Mouse (Mus musculus) neural tube, embryonic 11.5 days (tissue): ENCODE data around the gene Cenpq. TPM values are rescaled to one million over a fixed set of nuclear protein-coding genes. Genes with fewer than 3 reads are reported as not detected.

Experiments
- ATAC-seq: fragments of 200-750 bp; cut with Nextera tagmentation; 2 replicates; pipeline ENCODE4 v1.8.0; 2017; ENCODE audit warnings: moderate number of reproducible peaks, mild to moderate bottlenecking, moderate TSS enrichment, moderate library complexity; ENCODE audit not compliant: insufficient read depth, low FRiP score, low TSS enrichment
- DNase-seq: peaks from one replicate; pipeline ENCODE4 v3.0.0-alpha.2; 2015; ENCODE audit warnings: low spot score
- H3K27ac ChIP-seq: fragments of 300-500 bp; sonication (generic); 2 replicates; pipeline ENCODE4 v1.5.1; 2014; ENCODE audit warnings: low read depth, mild to moderate bottlenecking, low read length
- H3K27me3 ChIP-seq: fragments of 300-500 bp; sonication (generic); 2 replicates; pipeline ENCODE4 v1.6.1; 2014; ENCODE audit warnings: mild to moderate bottlenecking, low read length, mixed read lengths; ENCODE audit not compliant: control insufficient read depth, insufficient read depth
- H3K36me3 ChIP-seq: fragments of 300-500 bp; sonication (generic); 2 replicates; pipeline ENCODE4 v1.6.1; 2014; ENCODE audit warnings: mild to moderate bottlenecking, low read length, moderate library complexity, mixed read lengths; ENCODE audit not compliant: control insufficient read depth, insufficient read depth
- H3K4me1 ChIP-seq: fragments of 300-500 bp; sonication (generic); 2 replicates; pipeline ENCODE4 v1.6.1; 2014; ENCODE audit warnings: low read length, mixed read lengths; ENCODE audit not compliant: control insufficient read depth, insufficient read depth
- H3K4me2 ChIP-seq: fragments of 300-500 bp; sonication (generic); 2 replicates; pipeline ENCODE4 v1.6.1; 2014; ENCODE audit warnings: low read depth, mild to moderate bottlenecking, moderate library complexity
- H3K4me3 ChIP-seq: fragments of 300-500 bp; sonication (generic); 2 replicates; pipeline ENCODE4 v1.5.1; 2014; ENCODE audit warnings: low read depth, low read length
- H3K9ac ChIP-seq: fragments of 300-500 bp; sonication (generic); 2 replicates; pipeline ENCODE4 v1.6.1; 2014; ENCODE audit warnings: mild to moderate bottlenecking, low read length
- H3K9me3 ChIP-seq: fragments of 300-500 bp; sonication (generic); 2 replicates; pipeline ENCODE4 v1.6.1; 2016; ENCODE audit warnings: low read length; ENCODE audit not compliant: control insufficient read depth
- WGBS: fragments of 180-500 bp; shearing (Covaris S2); extraction: QIAGEN DNeasy Blood & Tissue Kit; methylation state at CpG from one replicate; pipeline ENCODE4 v1.1.7; 2014; 5-methylcytosine and 5-hydroxymethylcytosine counted together
- polyA plus RNA-seq: library from polyadenylated mRNA; unstranded; fragments of >200 nt; fragmentation: Nextera tagmentation; extraction: Ambion mirVana; gene quantifications from 2 replicates; pipeline ENCODE4 v1.2.1, GENCODE M21; 2014

Cenpq gene
- polyA plus RNA-seq: 32.6 and 34.7 TPM in 2 replicates

GRCm38 (mm10) chr17:40934420-40935231, at the start of gene Cenpq, which contains the start of gene Mut:
Gene Cenpq (minus strand): TSS chr17:40935047.
Gene Mut (plus strand): TSS chr17:40934685.
- under 1% methylated on average over 50 of the region's 50 CpGs for WGBS
- Histone ChIP-seq H3K9ac (peak within 1 kb of the TSS; percentile 58), H3K4me3 (peak within 1 kb of the TSS; percentile 59), H3K36me3 (peaks cover 2% of the 10 kb centered on the region; the same call in 1 of the 2 replicates), H3K4me1 (no peaks in the 10 kb centered on the region), H3K9me3 (no peaks in the 10 kb centered on the region), H3K27ac (peak within 1 kb of the TSS; percentile 63), H3K27me3 (no peaks in the 10 kb centered on the region), H3K4me2 (peak within 1 kb of the TSS; percentile 61)
- ATAC-seq (peak; percentile 100), DNase-seq (peak; percentile 96)

- Histone ChIP-seq H3K4me2 (no peak overlapping the region), H3K36me3 (no peaks in the 10 kb centered on the region), H3K9me3 (no peaks in the 10 kb centered on the region), H3K4me1 (no peaks in the 10 kb centered on the region), H3K27ac (no peak overlapping the region), H3K9ac (no peak overlapping the region), H3K27me3 (no peaks in the 10 kb centered on the region), H3K4me3 (no peak overlapping the region)
- no peak for DNase-seq
- 77% methylated on average over 6 of the region's 11 CpGs for WGBS
- ATAC-seq: no peak
These were observed 43.1 kb upstream of the Cenpq start for GRCm38 (mm10) chr17:40977914-40978313.

DNA sequence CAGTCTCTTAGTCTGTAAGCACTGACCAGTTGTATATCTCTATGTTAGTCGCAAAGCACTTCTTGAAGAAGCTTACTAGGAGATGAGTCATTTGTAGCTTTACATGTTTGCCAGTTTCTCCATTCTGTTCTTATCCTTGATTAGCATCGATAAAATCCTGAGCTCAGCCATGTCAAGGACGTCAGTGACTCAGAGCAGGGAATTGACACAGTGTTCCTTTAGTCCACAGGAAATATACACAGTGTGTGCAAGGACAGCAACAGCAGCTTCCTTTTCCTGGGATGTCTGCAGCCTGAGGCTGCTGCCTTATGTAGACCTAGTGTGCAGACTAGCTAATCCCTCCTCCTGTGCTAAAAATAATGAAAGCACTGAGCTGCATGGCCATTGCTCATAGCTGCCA, 13.7 kb upstream of the Cenpq start:
- Histone ChIP-seq H3K27me3 (no peaks in the 10 kb centered on the region), H3K9me3 (no peaks in the 10 kb centered on the region), H3K36me3 (no peaks in the 10 kb centered on the region), H3K4me3 (no peak overlapping the region), H3K4me1 (no peaks in the 10 kb centered on the region), H3K9ac (no peak overlapping the region), H3K27ac (no peak overlapping the region), H3K4me2 (no peak overlapping the region)
- no peak for ATAC-seq
- no peak for DNase-seq
- WGBS: 92% methylated on average over 3 of the region's 3 CpGs

DNA sequence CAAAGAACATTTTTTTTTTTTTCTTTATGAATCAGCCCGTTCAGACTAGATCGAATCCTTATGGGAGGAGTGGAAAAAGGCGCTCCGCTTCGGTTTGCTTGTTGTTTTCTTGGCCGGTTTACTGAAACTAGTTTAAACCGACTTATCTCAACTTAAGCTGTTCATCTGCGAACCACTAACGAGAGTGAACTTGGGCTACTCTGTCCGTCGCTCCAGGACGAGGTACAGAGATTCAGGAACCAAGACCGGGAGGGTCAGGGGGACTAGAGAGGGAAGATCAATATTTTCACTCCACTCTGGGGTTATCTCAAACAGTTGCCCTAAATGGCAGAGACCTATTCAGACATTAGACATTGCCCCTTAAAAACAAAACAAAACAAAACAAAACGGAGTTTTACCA, 862 bp downstream of the Cenpq start:
- no peak for DNase-seq
- H3K9ac ChIP-seq: peak overlapping the region; percentile 58
- no peak overlapping the region for H3K27ac ChIP-seq
- H3K4me2 ChIP-seq: peak overlapping the region; percentile 61
- no peaks in the 10 kb centered on the region for H3K4me1 ChIP-seq
- H3K9me3 ChIP-seq: no peaks in the 10 kb centered on the region
- peaks cover 2% of the 10 kb centered on the region; the same call in 1 of the 2 replicates for H3K36me3 ChIP-seq
- H3K27me3 ChIP-seq: no peaks in the 10 kb centered on the region
- ATAC-seq: peak; percentile 21; the same call in 1 of the 2 replicates
- WGBS: 2% methylated on average over 14 of the region's 14 CpGs
- peak overlapping the region; percentile 59 for H3K4me3 ChIP-seq

GRCm38 (mm10) chr17:40915499-40915898, 19.3 kb downstream of the Cenpq start:
- H3K27me3 ChIP-seq: no peaks in the 10 kb centered on the region
- H3K4me2 ChIP-seq: no peak overlapping the region
- no peak for DNase-seq

GRCm38 (mm10) chr17:40914250-40914649, 20.6 kb downstream of the Cenpq start, which contains the start of gene Glyatl3:
Gene Glyatl3 (minus strand): TSS chr17:40914350.
- Histone ChIP-seq H3K27ac (no peak within 1 kb of the TSS), H3K4me2 (no peak within 1 kb of the TSS), H3K27me3 (no peaks in the 10 kb centered on the region), H3K4me3 (no peak within 1 kb of the TSS), H3K36me3 (no peaks in the 10 kb centered on the region), H3K4me1 (no peaks in the 10 kb centered on the region), H3K9ac (no peak within 1 kb of the TSS), H3K9me3 (no peaks in the 10 kb centered on the region)
- ATAC-seq (no peak), DNase-seq (no peak)
- WGBS: 96% methylated on average over 2 of the region's 2 CpGs

More at GRCm38 (mm10) chr17:40915499-40915898, 19.3 kb downstream of the Cenpq start:
- H3K27ac ChIP-seq: no peak overlapping the region
- no peaks in the 10 kb centered on the region for H3K36me3 ChIP-seq
- no peak overlapping the region for H3K4me3 ChIP-seq
- 92% methylated on average over 1 of the region's 2 CpGs for WGBS
- no peaks in the 10 kb centered on the region for H3K9me3 ChIP-seq
- ATAC-seq: no peak
- no peak overlapping the region for H3K9ac ChIP-seq
- no peaks in the 10 kb centered on the region for H3K4me1 ChIP-seq

DNA sequence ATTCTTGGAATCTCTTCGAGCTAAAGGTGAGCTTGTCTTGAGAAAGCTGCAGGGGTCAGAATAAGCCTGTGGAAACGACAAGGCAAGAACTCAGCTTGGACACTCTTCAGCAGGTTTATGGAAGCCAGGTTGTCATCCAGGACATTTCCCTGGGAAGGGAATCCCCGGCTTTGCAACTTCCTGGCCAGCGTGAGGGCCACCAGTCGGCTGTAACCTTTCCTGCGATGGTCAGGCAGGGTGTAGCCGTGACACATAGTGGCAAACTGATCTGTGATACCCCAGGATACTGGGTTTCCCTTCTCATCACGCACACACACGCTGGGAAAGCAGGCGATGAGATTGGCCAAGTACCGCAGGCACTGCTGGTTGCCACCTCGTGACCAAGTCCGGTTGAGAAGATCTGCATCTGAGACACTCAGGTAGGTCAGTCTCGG, 30.1 kb downstream of the Cenpq start:
- ATAC-seq: no peak
- Histone ChIP-seq H3K27me3 (no peaks in the 10 kb centered on the region), H3K4me3 (no peak overlapping the region)

DNA sequence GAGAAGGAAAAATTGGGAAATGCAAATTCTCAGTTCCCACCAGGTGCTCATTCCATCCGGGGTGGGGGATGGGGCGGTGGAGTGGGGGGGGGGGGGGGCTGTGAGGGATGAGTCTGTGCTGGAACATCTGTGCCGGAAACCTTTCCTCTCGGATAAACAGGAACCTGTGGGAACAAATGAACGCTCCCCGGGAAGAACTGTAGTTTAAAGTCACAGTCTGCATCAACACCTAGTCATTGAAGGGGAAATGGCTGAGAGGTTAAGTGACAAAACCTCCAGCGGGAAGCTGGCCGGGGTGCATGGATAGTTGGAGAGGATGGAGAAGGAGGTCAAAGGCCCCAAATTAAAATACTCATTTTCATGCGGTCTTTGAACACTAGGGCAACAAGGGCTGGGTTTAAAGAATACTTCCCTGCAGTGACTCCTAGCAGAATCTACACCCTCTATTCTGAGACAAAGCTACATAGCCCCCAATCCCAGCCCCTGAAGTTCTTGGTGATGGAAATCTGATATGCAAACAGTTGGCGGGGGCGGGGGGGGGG, 30.7 kb downstream of the Cenpq start:
- WGBS: 7% methylated on average over 11 of the region's 11 CpGs
- H3K9ac ChIP-seq: no peak overlapping the region
- H3K36me3 ChIP-seq: no peaks in the 10 kb centered on the region
- ATAC-seq (no peak), DNase-seq (no peak)
- no peak overlapping the region for H3K4me2 ChIP-seq
- H3K4me3 ChIP-seq: no peak overlapping the region
- no peaks in the 10 kb centered on the region for H3K9me3 ChIP-seq
- H3K27me3 ChIP-seq: no peaks in the 10 kb centered on the region
- no peak overlapping the region for H3K27ac ChIP-seq
- peaks cover 3% of the 10 kb centered on the region; the same call in 1 of the 2 replicates for H3K4me1 ChIP-seq

More for the DNA sequence above, 30.1 kb downstream of the Cenpq start:
- H3K4me1 ChIP-seq: peaks cover 3% of the 10 kb centered on the region; the same call in 1 of the 2 replicates
- H3K27ac ChIP-seq: no peak overlapping the region
- 8% methylated on average over 14 of the region's 14 CpGs for WGBS
- H3K36me3 ChIP-seq: no peaks in the 10 kb centered on the region
- DNase-seq: peak; percentile 11
- no peaks in the 10 kb centered on the region for H3K9me3 ChIP-seq
- H3K9ac ChIP-seq: no peak overlapping the region
- peak overlapping the region; percentile 31 for H3K4me2 ChIP-seq
